Mouse (Mus musculus) embryonic facial prominence, embryonic 13.5 days (tissue): Measurements from ENCODE around the gene Map1lc3b. TPM values are rescaled to one million over a fixed set of nuclear protein-coding genes. Genes with fewer than 3 reads are reported as not detected.
A peak's percentile ranks its signal among the peaks of the same experiment; 100 is the strongest.
"Not testable (repeated sequence)": the region's sequence is repeated elsewhere in the genome, so short reads cannot be mapped to it uniquely, and the experiment has no call there.

Source experiments
- ATAC-seq: fragments of 200-750 bp; cut with Nextera tagmentation; 2 replicates; pipeline ENCODE4 v1.8.0; 2017; ENCODE audit warnings: low read depth; ENCODE audit not compliant: insufficient number of reproducible peaks, insufficient read depth, low FRiP score, low TSS enrichment
- H3K27ac ChIP-seq: fragments of 300-500 bp; sonication (generic); 2 replicates; pipeline ENCODE4 v1.5.1; 2015; ENCODE audit warnings: moderate library complexity, mild to moderate bottlenecking, inconsistent platforms
- H3K27me3 ChIP-seq: fragments of 300-500 bp; sonication (generic); 2 replicates; pipeline ENCODE4 v1.6.1; 2015; ENCODE audit warnings: mild to moderate bottlenecking, inconsistent platforms
- H3K36me3 ChIP-seq: fragments of 300-500 bp; sonication (generic); 2 replicates; pipeline ENCODE4 v1.6.1; 2015; ENCODE audit warnings: mild to moderate bottlenecking, inconsistent platforms
- H3K4me1 ChIP-seq: fragments of 300-500 bp; sonication (generic); 2 replicates; pipeline ENCODE4 v1.6.1; 2015; ENCODE audit warnings: inconsistent platforms
- H3K4me2 ChIP-seq: fragments of 300-500 bp; sonication (generic); 2 replicates; pipeline ENCODE4 v1.6.1; 2015; ENCODE audit warnings: moderate library complexity, mild to moderate bottlenecking, inconsistent platforms
- H3K4me3 ChIP-seq: fragments of 300-500 bp; sonication (generic); 2 replicates; pipeline ENCODE4 v1.5.1; 2015; ENCODE audit warnings: mild to moderate bottlenecking, inconsistent platforms
- H3K9ac ChIP-seq: fragments of 300-500 bp; sonication (generic); 2 replicates; pipeline ENCODE4 v1.6.1; 2015; ENCODE audit warnings: mild to moderate bottlenecking, inconsistent platforms
- H3K9me3 ChIP-seq: fragments of 300-500 bp; sonication (generic); 2 replicates; pipeline ENCODE4 v1.6.1; 2016; ENCODE audit warnings: inconsistent platforms
- WGBS: fragments of 180-500 bp; shearing (Covaris S2); methylation state at CpG from one replicate; pipeline ENCODE4 v1.1.7; 2015; ENCODE audit warnings: mixed read lengths; 5-methylcytosine and 5-hydroxymethylcytosine counted together
- polyA plus RNA-seq: library from polyadenylated mRNA; unstranded; fragments of >200 nt; fragmentation: Nextera tagmentation; extraction: Ambion mirVana; gene quantifications from 2 replicates; pipeline ENCODE4 v1.2.1, GENCODE M21; 2015

Gene Map1lc3b
- polyA plus RNA-seq, 1 experiment from 2014 or later = 206 TPM

GRCm38 (mm10) chr8:121593293-121593692 lies 3.1 kb downstream of the Map1lc3b start:
- 87% methylated on average over 5 of the region's 5 CpGs for WGBS
- no peak overlapping the region for H3K4me2 ChIP-seq
- peaks cover 26% of the 10 kb centered on the region for H3K4me1 ChIP-seq
- peaks cover 46% of the 10 kb centered on the region for H3K36me3 ChIP-seq
- H3K9me3 ChIP-seq = no peaks in the 10 kb centered on the region
- H3K27ac ChIP-seq = no peak overlapping the region
- ATAC-seq = no peak
- H3K27me3 ChIP-seq = no peaks in the 10 kb centered on the region
- 0 out of 2 replicates have a peak overlapping the region, but pooled peaks have one; percentile 11 for H3K9ac ChIP-seq
- H3K4me3 ChIP-seq = 0 out of 2 replicates have a peak overlapping the region, but pooled peaks have one; percentile 1

DNA sequence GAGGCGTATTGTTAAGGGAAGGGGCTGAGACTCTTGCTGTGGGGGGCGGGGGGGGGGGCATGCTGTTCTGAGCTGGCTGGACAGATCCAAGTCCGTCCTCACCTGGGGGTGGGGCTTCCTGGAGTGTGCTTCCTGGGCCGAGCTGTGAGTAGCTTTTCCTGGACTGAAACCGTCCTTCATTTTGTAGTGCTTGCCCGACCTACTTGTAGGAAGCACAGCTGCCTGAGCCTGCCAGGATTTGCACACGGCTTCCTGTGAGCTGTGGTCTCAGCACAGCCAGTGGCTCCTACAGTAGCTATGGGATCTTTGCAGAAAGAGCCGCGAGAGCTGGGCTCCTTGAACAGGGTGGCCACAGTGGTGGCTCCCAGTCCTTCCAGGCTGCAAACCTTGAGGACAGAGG lies 3.8 kb downstream of the Map1lc3b start:
- H3K9ac ChIP-seq = no peak overlapping the region
- no peak overlapping the region for H3K27ac ChIP-seq
- peaks cover 26% of the 10 kb centered on the region for H3K4me1 ChIP-seq
- no peak overlapping the region for H3K4me3 ChIP-seq
- H3K9me3 ChIP-seq = no peaks in the 10 kb centered on the region
- WGBS = 65% methylated on average over 9 of the region's 9 CpGs
- H3K27me3 ChIP-seq = no peaks in the 10 kb centered on the region
- H3K4me2 ChIP-seq = no peak overlapping the region
- no peak for ATAC-seq
- peaks cover 48% of the 10 kb centered on the region for H3K36me3 ChIP-seq

GRCm38 (mm10) chr8:121597492-121597891 lies 7.3 kb downstream of the Map1lc3b start:
- not testable (repeated sequence) for H3K27ac ChIP-seq, H3K4me1 ChIP-seq, H3K27me3 ChIP-seq, H3K4me2 ChIP-seq, H3K4me3 ChIP-seq, H3K9ac ChIP-seq, ATAC-seq, H3K9me3 ChIP-seq
- WGBS = 80% methylated on average over 2 of the region's 2 CpGs
- H3K36me3 ChIP-seq = peaks cover 82% of the 10 kb centered on the region

DNA sequence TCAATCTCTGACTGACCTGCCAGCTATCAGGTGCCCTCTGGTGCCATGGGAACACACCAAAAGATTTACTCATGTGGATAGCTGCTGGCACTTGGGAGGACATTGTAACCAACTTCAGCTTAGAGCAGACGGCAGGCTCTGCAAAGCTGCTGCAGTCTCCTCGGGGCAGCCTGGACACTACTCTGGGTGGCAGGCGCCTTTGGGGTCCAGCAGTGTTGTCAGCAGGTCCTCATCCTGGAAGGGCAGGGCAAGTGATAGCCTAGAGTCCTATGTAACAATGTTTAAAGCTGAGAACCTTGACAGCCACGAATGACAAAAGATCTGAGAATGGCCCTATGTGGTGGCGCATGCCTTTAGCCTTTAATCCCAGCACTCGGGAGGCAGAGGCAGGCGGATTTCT lies 8.0 kb downstream of the Map1lc3b start:
- Histone ChIP-seq H3K4me2 (no peak overlapping the region), H3K36me3 (peaks cover 88% of the 10 kb centered on the region), H3K27me3 (no peaks in the 10 kb centered on the region), H3K9ac (no peak overlapping the region), H3K27ac (no peak overlapping the region), H3K4me3 (no peak overlapping the region), H3K9me3 (no peaks in the 10 kb centered on the region), H3K4me1 (no peaks in the 10 kb centered on the region)
- no peak for ATAC-seq
- 91% methylated on average over 7 of the region's 7 CpGs for WGBS

DNA sequence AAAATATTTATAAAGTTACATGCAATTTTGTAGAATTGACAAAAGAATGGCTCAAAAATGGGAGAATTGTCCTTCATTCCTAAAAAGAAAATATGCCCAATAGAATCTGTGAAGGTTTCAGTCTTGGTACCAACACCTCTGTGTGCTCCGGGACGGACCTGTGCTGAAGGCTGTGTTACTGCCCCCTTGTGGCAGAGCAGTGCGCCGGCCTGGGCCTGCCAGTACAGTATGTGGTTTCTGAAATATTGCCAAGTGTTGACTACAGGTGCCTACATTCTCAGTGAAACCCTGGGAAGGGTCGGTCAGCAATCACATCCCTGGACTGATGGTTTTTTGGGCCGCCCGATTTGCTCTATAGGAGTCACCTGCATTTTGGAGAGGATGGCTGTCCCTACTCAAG lies 8.7 kb downstream of the Map1lc3b start:
- 29% methylated on average over 7 of the region's 7 CpGs for WGBS
- Histone ChIP-seq H3K9me3 (no peaks in the 10 kb centered on the region), H3K27ac (no peak overlapping the region), H3K36me3 (peaks cover 88% of the 10 kb centered on the region), H3K4me1 (no peaks in the 10 kb centered on the region), H3K27me3 (no peaks in the 10 kb centered on the region), H3K4me2 (no peak overlapping the region), H3K4me3 (no peak overlapping the region), H3K9ac (no peak overlapping the region)
- ATAC-seq = peak; percentile 74

DNA sequence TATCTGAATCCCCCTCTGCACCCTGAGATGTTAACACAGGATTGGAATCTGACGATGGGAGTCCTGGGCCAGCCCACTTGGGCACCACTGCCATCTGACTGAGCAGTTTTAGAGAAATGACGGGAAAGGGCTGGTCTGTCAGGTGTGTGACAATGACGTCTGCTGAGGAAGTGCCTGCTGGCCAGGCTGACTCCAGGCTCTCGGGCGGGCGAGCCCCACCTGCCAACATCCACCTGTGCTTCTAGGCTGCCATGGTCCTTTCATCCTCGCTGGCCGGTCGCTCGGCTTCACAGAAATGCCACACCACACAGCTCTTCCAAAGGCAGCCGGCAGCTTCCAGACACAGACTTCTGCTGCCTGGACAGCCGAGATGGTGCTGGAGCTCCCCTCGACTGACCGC lies 9.7 kb downstream of the Map1lc3b start:
- Histone ChIP-seq H3K4me3 (no peak overlapping the region), H3K36me3 (peaks cover 88% of the 10 kb centered on the region), H3K27me3 (no peaks in the 10 kb centered on the region), H3K27ac (no peak overlapping the region), H3K9ac (no peak overlapping the region), H3K9me3 (no peaks in the 10 kb centered on the region), H3K4me1 (no peaks in the 10 kb centered on the region), H3K4me2 (no peak overlapping the region)
- WGBS = 91% methylated on average over 14 of the region's 14 CpGs
- no peak for ATAC-seq

- no peaks in the 10 kb centered on the region for H3K27me3 ChIP-seq
- H3K4me2 ChIP-seq = no peak overlapping the region
- H3K4me3 ChIP-seq = no peak overlapping the region
- ATAC-seq = no peak
- 95% methylated on average over 12 of the region's 12 CpGs for WGBS
- H3K9ac ChIP-seq = no peak overlapping the region
- no peaks in the 10 kb centered on the region for H3K9me3 ChIP-seq
- no peaks in the 10 kb centered on the region for H3K4me1 ChIP-seq
- peaks cover 92% of the 10 kb centered on the region for H3K36me3 ChIP-seq
- no peak overlapping the region; the same call in 1 of the 2 replicates for H3K27ac ChIP-seq
Observed at GRCm38 (mm10) chr8:121602411-121602810, 12.2 kb downstream of the Map1lc3b start.

- ATAC-seq = no peak
- Histone ChIP-seq H3K4me1 (no peaks in the 10 kb centered on the region), H3K36me3 (peaks cover 92% of the 10 kb centered on the region), H3K9ac (no peak overlapping the region), H3K9me3 (no peaks in the 10 kb centered on the region), H3K27me3 (no peaks in the 10 kb centered on the region), H3K4me2 (no peak overlapping the region), H3K27ac (no peak overlapping the region), H3K4me3 (no peak overlapping the region)
- 26% methylated on average over 3 of the region's 3 CpGs for WGBS
Observed at GRCm38 (mm10) chr8:121602860-121603259, 12.7 kb downstream of the Map1lc3b start.

DNA sequence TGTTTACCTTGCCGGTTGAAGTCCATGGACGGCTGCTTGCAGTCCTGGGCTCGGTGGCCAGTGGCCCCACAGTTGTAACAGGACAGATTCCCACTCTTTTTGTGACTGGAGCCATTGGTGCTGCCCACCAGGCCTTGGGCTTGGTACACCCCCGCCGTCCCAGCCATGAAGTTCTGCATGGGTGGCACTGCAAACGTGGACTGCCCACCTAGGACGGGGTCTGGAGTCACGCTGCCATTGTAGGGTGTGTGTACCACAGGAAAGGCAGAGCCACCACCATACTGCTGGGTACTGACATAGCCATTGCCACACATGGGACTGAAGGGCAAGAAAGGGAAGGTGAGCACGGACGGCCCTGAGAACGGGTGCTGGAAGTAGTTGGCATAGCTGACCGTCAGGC lies 13.6 kb downstream of the Map1lc3b start:
- Histone ChIP-seq H3K4me1 (no peaks in the 10 kb centered on the region), H3K27me3 (no peaks in the 10 kb centered on the region), H3K4me2 (no peak overlapping the region), H3K9ac (no peak overlapping the region), H3K27ac (no peak overlapping the region), H3K4me3 (no peak overlapping the region), H3K9me3 (no peaks in the 10 kb centered on the region), H3K36me3 (peaks cover 96% of the 10 kb centered on the region)
- WGBS = 93% methylated on average over 12 of the region's 12 CpGs
- no peak for ATAC-seq

GRCm38 (mm10) chr8:121607661-121608060 lies 17.5 kb downstream of the Map1lc3b start:
- Histone ChIP-seq H3K9ac (no peak overlapping the region), H3K4me3 (no peak overlapping the region), H3K27me3 (no peaks in the 10 kb centered on the region), H3K4me2 (no peak overlapping the region), H3K27ac (no peak overlapping the region), H3K36me3 (peaks cover 88% of the 10 kb centered on the region), H3K4me1 (no peaks in the 10 kb centered on the region), H3K9me3 (no peaks in the 10 kb centered on the region)
- 91% methylated on average over 5 of the region's 5 CpGs for WGBS
- no peak for ATAC-seq

DNA sequence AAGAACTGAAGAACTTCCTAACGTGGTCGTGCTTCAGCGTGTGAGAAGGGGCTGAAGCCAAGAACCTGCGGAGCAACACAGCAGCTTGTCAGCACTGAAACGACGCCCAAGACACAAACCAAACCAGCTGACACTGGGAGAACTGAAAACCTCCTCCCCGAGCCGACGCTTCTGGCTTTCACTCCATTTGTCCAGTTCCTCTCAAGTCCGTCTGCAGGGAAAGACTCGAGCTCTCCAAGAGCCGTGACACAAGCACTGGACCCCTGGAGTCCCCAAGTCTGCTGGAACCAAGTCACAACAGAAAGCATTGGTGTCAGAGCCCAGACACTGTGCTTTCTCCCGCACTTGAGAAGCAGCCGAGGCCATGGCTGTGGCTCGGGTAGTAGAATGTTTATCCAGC lies 19.1 kb downstream of the Map1lc3b start:
- H3K4me2 ChIP-seq = no peak overlapping the region
- no peak overlapping the region for H3K27ac ChIP-seq
- WGBS = 93% methylated on average over 15 of the region's 15 CpGs
- no peaks in the 10 kb centered on the region for H3K27me3 ChIP-seq
- no peak overlapping the region for H3K4me3 ChIP-seq
- no peak overlapping the region for H3K9ac ChIP-seq
- no peak for ATAC-seq
- H3K4me1 ChIP-seq = no peaks in the 10 kb centered on the region
- H3K36me3 ChIP-seq = peaks cover 73% of the 10 kb centered on the region
- H3K9me3 ChIP-seq = no peaks in the 10 kb centered on the region

GRCm38 (mm10) chr8:121609916-121610315 lies 19.8 kb downstream of the Map1lc3b start:
- H3K4me3 ChIP-seq = no peak overlapping the region
- no peak overlapping the region for H3K4me2 ChIP-seq
- no peak for ATAC-seq
- no peak overlapping the region for H3K9ac ChIP-seq
- H3K4me1 ChIP-seq = no peaks in the 10 kb centered on the region
- no peaks in the 10 kb centered on the region for H3K27me3 ChIP-seq
- H3K36me3 ChIP-seq = peaks cover 69% of the 10 kb centered on the region
- H3K9me3 ChIP-seq = no peaks in the 10 kb centered on the region
- H3K27ac ChIP-seq = no peak overlapping the region
- 91% methylated on average over 11 of the region's 11 CpGs for WGBS

- no peak for ATAC-seq
- H3K36me3 ChIP-seq = peaks cover 67% of the 10 kb centered on the region
- no peaks in the 10 kb centered on the region for H3K27me3 ChIP-seq
- H3K4me1 ChIP-seq = no peaks in the 10 kb centered on the region
- H3K4me2 ChIP-seq = no peak overlapping the region
- H3K4me3 ChIP-seq = no peak overlapping the region
- no peak overlapping the region for H3K9ac ChIP-seq
- H3K27ac ChIP-seq = no peak overlapping the region
- no peaks in the 10 kb centered on the region for H3K9me3 ChIP-seq
Observed at GRCm38 (mm10) chr8:121613419-121613818, 23.3 kb downstream of the Map1lc3b start.
